Mouse (Mus musculus) embryonic facial prominence, embryonic 15.5 days (tissue): Measurements from ENCODE around the gene Jazf1. TPM values are rescaled to one million over a fixed set of nuclear protein-coding genes. Genes with fewer than 3 reads are reported as not detected.

Source experiments
- ATAC-seq: fragments of 200-750 bp; cut with Nextera tagmentation; 2 replicates; pipeline ENCODE4 v1.8.0; 2017; ENCODE audit warnings: low read depth, moderate TSS enrichment; ENCODE audit not compliant: insufficient number of reproducible peaks, low FRiP score, low TSS enrichment
- H3K27ac ChIP-seq: fragments of 300-500 bp; sonication (generic); replicated peaks from 2 replicates; pipeline ENCODE4 v1.5.1; 2015; ENCODE audit warnings: mild to moderate bottlenecking, inconsistent platforms
- H3K27me3 ChIP-seq: fragments of 300-500 bp; sonication (generic); 2 replicates; pipeline ENCODE4 v1.6.1; 2015; ENCODE audit warnings: inconsistent platforms
- H3K36me3 ChIP-seq: fragments of 300-500 bp; sonication (generic); 2 replicates; pipeline ENCODE4 v1.6.1; 2015; ENCODE audit warnings: mild to moderate bottlenecking, inconsistent platforms
- H3K4me1 ChIP-seq: fragments of 300-500 bp; sonication (generic); 2 replicates; pipeline ENCODE4 v1.6.1; 2015; ENCODE audit warnings: inconsistent platforms
- H3K4me2 ChIP-seq: fragments of 300-500 bp; sonication (generic); replicated peaks from 2 replicates; pipeline ENCODE4 v1.6.1; 2015; ENCODE audit warnings: mild to moderate bottlenecking, inconsistent platforms
- H3K4me3 ChIP-seq: fragments of 300-500 bp; sonication (generic); replicated peaks from 2 replicates; pipeline ENCODE4 v1.5.1; 2015; ENCODE audit warnings: mild to moderate bottlenecking, inconsistent platforms
- H3K9ac ChIP-seq: fragments of 300-500 bp; sonication (generic); 2 replicates; pipeline ENCODE4 v1.6.1; 2015; ENCODE audit warnings: inconsistent platforms
- H3K9me3 ChIP-seq: fragments of 300-500 bp; sonication (generic); replicated peaks from 2 replicates; pipeline ENCODE4 v1.6.1; 2016; ENCODE audit warnings: inconsistent platforms
- WGBS: fragments of 180-500 bp; shearing (Covaris S2); methylation state at CpG from one replicate; pipeline ENCODE4 v1.1.7; 2015; 5-methylcytosine and 5-hydroxymethylcytosine counted together
- polyA plus RNA-seq: library from polyadenylated mRNA; unstranded; fragments of >200 nt; fragmentation: Nextera tagmentation; extraction: Ambion mirVana; gene quantifications from 2 replicates; pipeline ENCODE4 v1.2.1, GENCODE M21; 2015

Gene Jazf1
- polyA plus RNA-seq, 1 experiment from 2014 or later: 14.9 TPM

- Histone ChIP-seq H3K36me3 (no peaks in the 10 kb centered on the region), H3K9me3 (no peaks in the 10 kb centered on the region), H3K4me1 (peaks cover 15% of the 10 kb centered on the region), H3K4me2 (no peak overlapping the region), H3K4me3 (no peak overlapping the region), H3K27ac (no peak overlapping the region), H3K9ac (no peak overlapping the region), H3K27me3 (no peaks in the 10 kb centered on the region)
- WGBS: 50% methylated on average over 10 of the region's 10 CpGs
- ATAC-seq: no peak
These were observed 100.7 kb downstream of the Jazf1 start for GRCm38 (mm10) chr6:52967557-52968270.

DNA sequence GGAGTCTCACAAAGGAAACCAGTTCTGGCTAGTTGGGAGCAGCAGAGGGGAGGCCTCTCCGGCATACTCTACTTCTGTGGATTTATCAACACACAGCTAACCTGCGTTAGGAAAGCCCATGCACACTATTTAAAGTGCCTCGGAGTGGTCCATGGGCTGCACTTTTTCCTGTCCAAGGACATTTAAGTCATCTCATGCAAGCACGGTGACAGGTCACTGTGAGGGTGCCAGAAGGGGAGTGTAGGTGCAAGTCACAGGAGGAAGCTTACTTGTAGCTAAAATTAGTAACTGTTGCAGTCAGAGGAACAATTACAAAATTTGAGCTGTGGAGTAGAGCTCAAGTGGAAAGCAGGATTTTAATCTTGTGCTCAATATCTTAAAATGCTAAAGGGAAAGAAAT, 102.4 kb downstream of the Jazf1 start:
- Histone ChIP-seq H3K27me3 (no peaks in the 10 kb centered on the region), H3K4me2 (no peak overlapping the region), H3K36me3 (no peaks in the 10 kb centered on the region), H3K9me3 (no peaks in the 10 kb centered on the region), H3K4me1 (peaks cover 19% of the 10 kb centered on the region), H3K9ac (no peak overlapping the region), H3K4me3 (no peak overlapping the region), H3K27ac (no peak overlapping the region)
- ATAC-seq: no peak
- WGBS: 61% methylated on average over 4 of the region's 4 CpGs

DNA sequence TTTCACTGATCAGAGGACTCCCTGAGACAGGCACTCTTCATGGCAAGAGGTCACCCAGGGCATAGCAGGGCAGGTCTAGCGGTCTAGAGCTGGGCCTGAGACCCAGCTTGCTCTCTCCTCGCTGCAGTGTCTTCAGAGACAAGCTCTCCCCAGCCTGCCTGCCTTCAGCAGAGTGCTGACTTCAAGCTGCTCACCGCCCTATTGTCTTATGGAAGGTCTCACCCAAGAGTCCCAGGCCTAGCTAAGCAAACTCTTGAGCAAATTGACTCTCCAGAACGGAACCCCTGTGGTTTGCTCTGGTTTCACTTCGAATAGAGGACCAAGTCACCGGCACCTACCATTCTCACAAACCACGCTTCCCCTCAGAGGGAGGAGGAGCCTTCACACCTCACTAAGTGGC, 103.1 kb downstream of the Jazf1 start:
- H3K27me3 ChIP-seq: no peaks in the 10 kb centered on the region
- no peak overlapping the region for H3K9ac ChIP-seq
- H3K36me3 ChIP-seq: no peaks in the 10 kb centered on the region
- H3K4me1 ChIP-seq: peaks cover 19% of the 10 kb centered on the region
- H3K4me2 ChIP-seq: no peak overlapping the region
- no peak for ATAC-seq
- no peaks in the 10 kb centered on the region for H3K9me3 ChIP-seq
- 65% methylated on average over 7 of the region's 7 CpGs for WGBS
- H3K4me3 ChIP-seq: no peak overlapping the region
- H3K27ac ChIP-seq: no peak overlapping the region

DNA sequence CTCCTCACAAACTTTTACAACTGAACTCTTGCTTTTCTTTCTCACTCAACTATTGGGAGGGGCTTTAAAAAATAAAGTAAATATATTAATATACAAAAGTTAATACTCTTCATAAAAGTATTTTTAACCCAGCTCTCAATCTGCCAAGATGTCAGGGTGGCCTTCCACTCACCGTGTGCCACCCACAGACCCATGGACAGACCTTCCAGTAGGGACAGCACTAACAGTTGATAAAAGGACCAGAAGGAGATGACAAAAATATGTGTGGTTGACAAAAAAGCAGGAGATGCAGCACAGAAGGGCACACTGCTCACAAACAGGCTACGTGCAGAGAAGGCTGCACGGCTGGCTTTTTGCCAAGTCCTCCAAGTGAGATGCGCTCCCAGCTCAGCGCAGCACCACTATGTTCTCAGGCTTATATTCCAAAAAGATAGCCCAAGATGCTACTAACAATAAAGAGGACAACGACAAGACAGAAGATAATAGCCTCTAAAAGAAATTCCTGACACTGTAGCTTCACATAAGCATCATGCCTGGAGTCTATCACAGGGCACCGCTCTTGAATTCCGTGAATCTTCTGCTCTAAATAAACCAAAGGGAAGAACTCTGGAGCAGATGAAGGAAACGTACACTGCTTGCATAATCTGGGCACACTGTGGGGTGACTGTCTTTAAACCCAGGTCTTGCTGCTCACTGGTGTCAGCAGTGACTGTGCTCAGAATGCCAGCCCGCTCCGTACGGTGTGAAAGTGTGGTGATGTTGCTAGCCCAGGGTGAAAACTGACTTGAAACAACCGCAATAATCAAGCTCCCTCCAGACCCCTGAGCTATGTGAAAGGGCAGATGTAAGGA, 104.4 kb downstream of the Jazf1 start:
- H3K4me1 ChIP-seq: peaks cover 19% of the 10 kb centered on the region
- 56% methylated on average over 13 of the region's 13 CpGs for WGBS

GRCm38 (mm10) chr6:52963430-52963732, 105.0 kb downstream of the Jazf1 start:
- Histone ChIP-seq H3K27ac (no peak overlapping the region), H3K9me3 (no peaks in the 10 kb centered on the region)

More for the DNA sequence above, 104.4 kb downstream of the Jazf1 start:
- Histone ChIP-seq H3K36me3 (no peaks in the 10 kb centered on the region), H3K9ac (no peak overlapping the region), H3K27me3 (no peaks in the 10 kb centered on the region), H3K27ac (no peak overlapping the region), H3K4me3 (no peak overlapping the region), H3K4me2 (no peak overlapping the region), H3K9me3 (no peaks in the 10 kb centered on the region)
- no peak for ATAC-seq

DNA sequence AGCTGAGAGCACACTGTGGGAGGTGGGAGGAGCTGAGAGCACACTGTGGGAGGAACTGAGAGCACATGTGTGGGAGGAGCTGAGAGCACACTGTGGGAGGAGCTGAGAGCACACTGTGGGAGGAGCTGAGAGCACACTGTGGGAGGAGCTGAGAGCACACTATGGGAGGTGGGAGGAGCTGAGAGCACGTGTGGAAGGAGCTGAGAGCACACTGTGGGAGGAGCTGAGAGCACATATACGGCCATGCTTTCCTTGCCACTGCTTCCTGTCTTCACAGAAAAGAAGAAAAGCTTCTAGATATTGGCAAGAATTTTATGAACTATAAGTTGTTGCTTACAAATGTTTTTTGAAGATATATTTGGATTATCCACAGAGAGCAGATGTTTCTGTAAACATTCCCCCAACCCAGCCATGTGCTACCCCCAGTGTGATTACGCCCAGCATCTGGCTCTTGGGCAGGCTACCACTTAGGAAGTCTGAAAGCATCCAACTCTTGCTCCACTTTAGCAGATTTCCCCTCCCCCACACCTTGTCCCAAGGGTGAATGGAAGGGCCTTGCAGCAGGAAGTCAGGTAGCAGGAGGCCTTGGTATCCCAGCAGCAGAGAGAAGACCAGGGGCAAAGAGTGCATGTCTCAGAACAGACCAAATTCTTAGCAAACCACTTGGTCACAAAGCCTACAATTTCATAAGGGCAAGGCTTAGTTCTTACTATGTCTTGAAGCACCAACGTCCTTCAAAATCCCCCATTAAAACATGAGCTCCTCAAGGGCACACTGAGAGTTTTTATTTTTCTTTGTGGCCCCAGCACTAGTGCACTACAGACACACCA, 105.6 kb downstream of the Jazf1 start:
- ATAC-seq: 0 out of 2 replicates have a peak, but pooled peaks have one; percentile 7
- H3K4me1 ChIP-seq: peaks cover 19% of the 10 kb centered on the region

More at GRCm38 (mm10) chr6:52963430-52963732, 105.0 kb downstream of the Jazf1 start:
- Histone ChIP-seq H3K4me3 (no peak overlapping the region), H3K4me2 (no peak overlapping the region), H3K27me3 (no peaks in the 10 kb centered on the region), H3K9ac (no peak overlapping the region), H3K36me3 (no peaks in the 10 kb centered on the region), H3K4me1 (peaks cover 19% of the 10 kb centered on the region)
- 61% methylated on average over 6 of the region's 6 CpGs for WGBS
- ATAC-seq: 0 out of 2 replicates have a peak, but pooled peaks have one; percentile 19

GRCm38 (mm10) chr6:52961660-52962490, 106.6 kb downstream of the Jazf1 start:
- H3K9me3 ChIP-seq: no peaks in the 10 kb centered on the region
- no peaks in the 10 kb centered on the region for H3K36me3 ChIP-seq
- H3K9ac ChIP-seq: no peak overlapping the region
- no peak for ATAC-seq
- no peaks in the 10 kb centered on the region for H3K27me3 ChIP-seq
- WGBS: 60% methylated on average over 6 of the region's 6 CpGs
- no peak overlapping the region for H3K27ac ChIP-seq
- no peak overlapping the region for H3K4me2 ChIP-seq
- peaks cover 19% of the 10 kb centered on the region for H3K4me1 ChIP-seq
- H3K4me3 ChIP-seq: no peak overlapping the region

More for the DNA sequence above, 105.6 kb downstream of the Jazf1 start:
- Histone ChIP-seq H3K4me3 (no peak overlapping the region), H3K9ac (no peak overlapping the region), H3K36me3 (no peaks in the 10 kb centered on the region), H3K4me2 (no peak overlapping the region), H3K27ac (no peak overlapping the region), H3K27me3 (no peaks in the 10 kb centered on the region), H3K9me3 (no peaks in the 10 kb centered on the region)
- 52% methylated on average over 4 of the region's 4 CpGs for WGBS

- H3K27ac ChIP-seq: no peak overlapping the region
- H3K4me2 ChIP-seq: no peak overlapping the region
- 9% methylated on average over 4 of the region's 4 CpGs for WGBS
- H3K9ac ChIP-seq: no peak overlapping the region
- no peak overlapping the region for H3K4me3 ChIP-seq
- no peaks in the 10 kb centered on the region for H3K27me3 ChIP-seq
- no peaks in the 10 kb centered on the region for H3K36me3 ChIP-seq
- no peaks in the 10 kb centered on the region for H3K9me3 ChIP-seq
- ATAC-seq: no peak
- peaks cover 4% of the 10 kb centered on the region for H3K4me1 ChIP-seq
These were observed 110.7 kb downstream of the Jazf1 start for GRCm38 (mm10) chr6:52957730-52958129.

- Histone ChIP-seq H3K36me3 (no peaks in the 10 kb centered on the region), H3K4me2 (no peak overlapping the region), H3K9ac (no peak overlapping the region), H3K4me1 (peaks cover 3% of the 10 kb centered on the region; the same call in 1 of the 2 replicates), H3K27me3 (no peaks in the 10 kb centered on the region), H3K27ac (no peak overlapping the region), H3K4me3 (no peak overlapping the region), H3K9me3 (no peaks in the 10 kb centered on the region)
- no peak for ATAC-seq
- WGBS: 81% methylated on average over 2 of the region's 2 CpGs
These were observed 112.3 kb downstream of the Jazf1 start for GRCm38 (mm10) chr6:52956131-52956530.

GRCm38 (mm10) chr6:52955304-52955703, 113.1 kb downstream of the Jazf1 start:
- no peak overlapping the region for H3K27ac ChIP-seq
- no peaks in the 10 kb centered on the region for H3K27me3 ChIP-seq
- WGBS: 73% methylated on average over 2 of the region's 2 CpGs
- no peaks in the 10 kb centered on the region for H3K9me3 ChIP-seq
- no peak for ATAC-seq
- H3K4me1 ChIP-seq: peaks cover 3% of the 10 kb centered on the region; the same call in 1 of the 2 replicates
- no peak overlapping the region for H3K9ac ChIP-seq
- no peaks in the 10 kb centered on the region for H3K36me3 ChIP-seq
- no peak overlapping the region for H3K4me3 ChIP-seq
- H3K4me2 ChIP-seq: no peak overlapping the region
